Mouse (Mus musculus) brain, adult 2 months (tissue): ENCODE measurements around the gene Grasp.

Source experiments
- DNase-seq: peaks from one replicate; pipeline ENCODE4 v3.0.0; 2011; ENCODE audit warnings: low read depth, low spot score

Gene Grasp

DNA sequence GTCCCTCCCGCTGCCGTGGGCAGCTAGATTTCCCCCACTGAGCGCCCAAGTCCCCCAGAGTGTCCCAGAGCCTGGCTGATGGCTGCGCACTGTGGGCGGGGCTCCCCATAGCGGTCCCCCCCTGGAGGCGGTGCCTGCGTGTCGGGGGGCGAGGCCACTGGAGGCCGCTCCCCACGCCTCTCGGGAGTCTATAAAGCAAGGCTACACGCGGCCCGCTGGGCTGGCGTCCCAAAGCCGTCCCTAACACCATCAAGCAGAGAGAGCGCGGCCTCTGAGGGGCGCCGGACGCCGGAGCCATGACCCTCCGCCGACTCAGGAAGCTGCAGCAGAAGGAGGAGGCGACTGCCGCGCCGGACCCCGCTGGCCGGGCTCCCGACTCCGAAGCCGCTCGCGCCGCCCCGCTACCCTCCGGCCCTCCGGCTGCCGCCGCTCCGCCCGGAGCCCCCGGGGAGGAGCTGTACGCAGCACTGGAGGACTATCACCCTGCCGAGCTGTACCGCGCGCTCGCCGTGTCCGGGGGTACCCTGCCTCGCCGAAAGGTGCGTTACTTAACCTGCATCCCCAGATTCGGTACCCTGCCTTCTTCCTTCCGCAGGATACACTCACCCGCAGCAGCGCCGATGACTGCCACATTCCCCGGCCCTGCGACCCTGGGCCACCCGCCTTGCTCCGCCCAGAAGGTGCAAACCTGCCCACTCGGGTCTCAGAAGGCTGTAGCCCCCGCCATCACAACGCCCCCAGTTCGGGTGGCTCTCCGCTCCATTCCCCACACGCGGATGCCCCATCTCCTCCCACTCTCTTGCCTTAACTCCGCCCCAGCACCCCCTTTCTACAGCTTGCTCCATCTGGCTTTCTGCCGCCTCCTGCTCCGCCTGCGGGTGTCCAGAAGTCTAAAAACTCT, at the start of gene Grasp:
TSS of gene Grasp (plus strand) at position 183 of the 901 bp plus-strand sequence.
- peak; percentile 91 for DNase-seq

DNA sequence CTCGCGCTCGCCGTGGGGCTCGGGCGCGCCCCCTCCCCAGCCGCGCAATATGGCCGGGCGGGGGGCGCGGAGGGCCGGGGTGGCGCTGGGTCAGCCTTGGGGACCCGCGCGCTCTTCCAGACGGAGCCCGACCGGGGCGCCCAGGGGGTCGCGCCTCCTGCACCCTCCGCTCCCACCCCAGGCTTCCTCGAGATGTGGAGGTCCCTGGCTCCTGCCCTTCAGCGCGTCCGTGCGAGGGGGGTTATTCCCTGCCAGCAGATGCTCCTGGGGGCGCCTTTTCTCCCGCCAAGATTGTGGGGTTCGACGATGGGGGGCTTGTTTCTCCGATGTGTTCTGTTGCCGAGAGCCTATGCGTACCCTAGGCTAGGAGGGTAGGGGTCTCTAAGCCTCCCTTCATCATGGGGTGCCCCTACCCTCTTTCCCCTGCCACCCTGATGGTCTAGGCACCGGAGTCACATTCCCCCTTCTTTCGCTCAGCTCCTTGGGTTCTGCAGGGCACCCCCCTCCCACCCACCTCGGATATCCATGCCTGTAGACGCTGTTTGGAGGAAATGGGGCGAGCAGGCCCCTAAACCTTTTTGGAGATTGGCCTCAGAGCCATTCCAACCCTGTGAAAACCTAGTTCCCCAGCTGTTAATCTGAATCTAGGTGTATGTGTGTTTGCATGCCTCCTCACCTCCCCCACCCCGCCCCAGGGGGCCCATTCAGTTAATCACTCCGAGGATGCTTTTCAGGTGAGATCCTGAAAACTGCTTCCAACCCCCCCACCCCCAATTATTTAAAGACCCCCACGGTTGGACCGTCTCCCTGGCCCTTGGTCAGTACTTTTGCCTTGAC, 49.5 kb upstream of the Grasp start:
- DNase-seq, result no peak

- DNase-seq, result no peak
Observed at GRCm38 (mm10) chr15:101175131-101175460, 48.9 kb upstream of the Grasp start.

- DNase-seq, result peak; percentile 56
Observed at GRCm38 (mm10) chr15:101175613-101176283, 48.2 kb upstream of the Grasp start.

DNA sequence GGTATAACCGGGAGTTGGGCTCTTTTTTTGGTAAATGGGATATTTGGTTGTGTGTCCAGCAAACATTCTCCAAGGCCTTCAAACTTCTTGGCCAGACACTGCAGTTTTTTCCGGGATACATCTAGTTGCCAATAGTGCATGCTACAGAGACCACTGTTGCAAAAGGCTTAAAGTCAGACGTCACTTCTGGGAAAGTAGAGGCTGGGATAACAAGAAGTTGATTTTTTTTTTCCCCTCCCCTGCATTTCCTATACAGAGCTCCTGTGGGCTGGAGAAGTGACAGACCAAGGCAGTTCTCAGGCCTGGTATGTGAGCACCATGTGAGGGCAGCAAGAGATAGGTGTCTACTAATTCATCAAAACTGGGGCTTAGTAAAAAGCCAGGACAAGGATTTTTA, 47.7 kb upstream of the Grasp start:
- DNase-seq, result no peak

DNA sequence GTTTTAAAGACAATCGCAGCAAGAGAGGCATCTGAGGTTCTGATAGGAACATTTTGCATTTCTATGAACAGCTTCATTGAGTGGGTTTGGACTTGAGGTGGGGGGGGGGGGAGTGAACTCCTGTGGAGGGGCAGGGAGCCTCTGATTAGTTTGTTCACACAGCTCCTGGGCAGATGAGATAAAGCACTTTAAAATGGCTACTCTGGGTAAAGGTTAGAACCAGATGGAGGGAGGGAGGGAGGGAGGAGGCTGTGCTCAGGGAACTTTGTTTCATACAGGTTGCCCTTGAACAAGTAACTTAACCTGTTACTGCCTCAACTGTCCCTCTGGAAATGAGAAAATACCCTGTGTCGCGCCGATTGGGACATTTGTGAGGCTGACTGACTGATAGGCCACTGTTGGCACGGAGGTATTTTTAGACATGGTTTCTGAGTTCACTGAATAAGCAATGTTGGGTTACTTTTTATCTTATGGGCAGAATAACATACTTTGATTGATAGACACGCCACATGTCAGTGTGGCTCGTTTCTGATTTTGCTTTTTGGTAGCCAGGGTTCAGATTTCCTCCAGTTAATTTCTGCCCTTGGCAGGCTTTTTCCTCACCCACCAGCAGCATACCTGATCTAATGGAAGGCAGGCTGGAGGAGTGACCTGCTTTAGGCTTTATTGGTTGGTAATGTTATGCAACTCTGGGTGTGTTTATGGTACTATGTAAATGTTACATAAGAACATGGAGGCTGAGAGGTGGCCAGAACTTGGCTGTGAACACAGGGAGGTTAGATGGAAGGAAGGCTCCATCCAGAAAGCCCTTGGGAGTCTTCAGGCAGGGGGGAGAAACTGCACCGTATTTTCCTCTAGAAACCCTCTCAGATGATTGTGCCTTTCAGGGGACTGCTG, 46.9 kb upstream of the Grasp start:
- peak; percentile 69 for DNase-seq

GRCm38 (mm10) chr15:101180363-101181105, 43.5 kb upstream of the Grasp start:
- DNase-seq, result no peak

GRCm38 (mm10) chr15:101181106-101181466, 42.9 kb upstream of the Grasp start:
- no peak for DNase-seq

DNA sequence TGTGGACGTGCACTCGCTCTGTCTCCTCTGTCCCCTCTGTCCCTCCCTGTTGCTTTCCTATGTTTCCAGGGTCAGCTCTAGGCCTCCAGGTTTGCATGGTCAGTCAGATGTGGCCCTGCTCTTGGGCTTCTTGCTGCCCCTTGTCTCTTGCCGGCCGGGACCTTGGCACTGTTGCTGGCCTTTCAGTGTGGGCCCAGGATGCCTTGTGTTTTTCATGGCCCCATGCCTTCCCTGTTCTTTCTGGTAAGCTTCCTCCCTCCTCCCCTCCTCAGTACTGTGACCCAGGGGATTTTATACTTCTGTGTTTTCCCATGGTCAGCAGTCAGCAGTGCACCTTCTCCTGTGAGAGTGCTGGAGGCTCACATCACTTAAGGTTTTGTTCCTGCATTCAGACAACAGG, 42.5 kb upstream of the Grasp start:
- DNase-seq, result no peak

- no peak for DNase-seq
Observed at GRCm38 (mm10) chr15:101182676-101183075, 41.3 kb upstream of the Grasp start.

DNA sequence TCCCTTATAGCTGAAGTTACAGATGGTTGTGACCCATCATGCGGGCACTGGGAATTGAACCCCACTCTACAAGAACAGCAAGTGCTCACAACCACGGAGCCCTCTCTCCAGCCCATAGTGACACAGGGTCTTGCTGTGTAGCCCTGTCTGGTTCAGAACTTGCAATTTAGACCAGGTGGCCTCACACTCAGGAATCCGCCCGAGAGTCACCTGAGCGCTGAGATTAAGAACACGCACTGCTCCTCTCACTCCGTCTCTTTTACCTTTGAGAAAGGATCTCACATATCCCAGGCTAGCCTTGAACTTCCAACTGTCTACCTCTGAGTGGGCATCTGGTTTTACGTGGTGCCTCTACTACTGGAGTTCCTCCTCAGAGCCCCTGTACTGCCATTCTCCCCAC, 39.7 kb upstream of the Grasp start:
- DNase-seq, result no peak

DNA sequence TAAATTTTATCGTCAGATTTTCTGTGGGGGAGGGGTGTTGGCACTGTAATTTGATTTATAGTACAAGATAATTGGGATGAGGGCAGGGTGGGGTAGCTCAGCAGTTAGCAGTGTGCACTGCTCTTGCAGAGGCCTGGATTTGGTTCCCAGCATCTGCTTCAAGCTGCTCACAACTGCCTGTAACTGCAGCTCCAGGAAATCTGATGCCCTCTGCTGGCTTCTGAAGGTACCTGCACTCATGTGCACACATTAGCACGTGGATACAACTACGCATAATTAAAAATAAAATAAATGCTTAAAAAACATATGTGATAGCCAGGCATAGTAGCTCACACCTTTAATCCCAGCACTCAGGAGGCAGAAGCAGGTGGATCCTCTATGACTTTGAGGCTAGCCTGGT, 38.4 kb upstream of the Grasp start:
- DNase-seq, result no peak

GRCm38 (mm10) chr15:101187907-101188306, 36.1 kb upstream of the Grasp start:
- no peak for DNase-seq

DNA sequence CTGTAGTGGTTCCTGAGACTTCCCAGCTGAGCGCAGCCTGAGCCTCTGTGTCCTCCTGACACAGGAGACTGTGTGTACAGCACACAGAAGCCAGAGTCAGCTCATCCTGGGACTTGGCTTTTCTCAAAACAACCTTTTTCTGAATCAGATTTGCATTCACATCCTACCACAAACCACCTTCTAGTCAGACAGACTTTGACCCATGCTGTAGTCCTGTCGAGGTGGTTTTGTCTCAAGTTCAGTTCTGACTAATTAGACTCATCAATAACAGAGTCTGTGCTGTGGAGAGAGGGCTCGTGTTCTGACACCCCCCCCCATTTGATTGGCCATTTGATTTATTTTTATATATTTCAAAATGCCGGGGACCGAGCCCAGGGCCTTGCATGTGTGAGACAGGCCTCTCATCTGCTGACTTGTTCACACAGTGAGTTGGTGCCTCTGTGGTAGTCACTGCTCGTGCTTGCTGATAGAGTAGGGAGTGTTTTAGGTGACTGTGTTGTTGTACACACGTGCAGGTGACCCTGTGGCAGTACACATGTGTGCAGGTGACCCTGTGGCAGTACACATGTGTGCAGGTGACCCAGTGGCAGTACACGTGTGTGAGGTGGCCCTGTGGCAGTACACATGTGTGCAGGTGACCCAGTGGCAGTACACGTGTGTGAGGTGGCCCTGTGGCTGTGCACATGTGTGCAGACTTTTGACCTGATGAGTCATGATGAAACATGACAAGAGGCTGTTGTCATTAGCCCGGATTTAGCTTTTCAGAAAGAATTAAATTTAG, 33.8 kb upstream of the Grasp start:
- DNase-seq, result no peak

GRCm38 (mm10) chr15:101190762-101191150, 33.2 kb upstream of the Grasp start:
- no peak for DNase-seq

GRCm38 (mm10) chr15:101191459-101192259, 32.3 kb upstream of the Grasp start:
- peak; percentile 73 for DNase-seq

GRCm38 (mm10) chr15:101192260-101192640, 31.7 kb upstream of the Grasp start:
- peak; percentile 68 for DNase-seq

- DNase-seq, result no peak
Observed at GRCm38 (mm10) chr15:101192651-101193050, 31.3 kb upstream of the Grasp start.

- no peak for DNase-seq
Observed at GRCm38 (mm10) chr15:101193971-101194370, 30.0 kb upstream of the Grasp start.
